15 mouse cellular contexts compared by ENCODE assay signal in the genomic region with DNA sequence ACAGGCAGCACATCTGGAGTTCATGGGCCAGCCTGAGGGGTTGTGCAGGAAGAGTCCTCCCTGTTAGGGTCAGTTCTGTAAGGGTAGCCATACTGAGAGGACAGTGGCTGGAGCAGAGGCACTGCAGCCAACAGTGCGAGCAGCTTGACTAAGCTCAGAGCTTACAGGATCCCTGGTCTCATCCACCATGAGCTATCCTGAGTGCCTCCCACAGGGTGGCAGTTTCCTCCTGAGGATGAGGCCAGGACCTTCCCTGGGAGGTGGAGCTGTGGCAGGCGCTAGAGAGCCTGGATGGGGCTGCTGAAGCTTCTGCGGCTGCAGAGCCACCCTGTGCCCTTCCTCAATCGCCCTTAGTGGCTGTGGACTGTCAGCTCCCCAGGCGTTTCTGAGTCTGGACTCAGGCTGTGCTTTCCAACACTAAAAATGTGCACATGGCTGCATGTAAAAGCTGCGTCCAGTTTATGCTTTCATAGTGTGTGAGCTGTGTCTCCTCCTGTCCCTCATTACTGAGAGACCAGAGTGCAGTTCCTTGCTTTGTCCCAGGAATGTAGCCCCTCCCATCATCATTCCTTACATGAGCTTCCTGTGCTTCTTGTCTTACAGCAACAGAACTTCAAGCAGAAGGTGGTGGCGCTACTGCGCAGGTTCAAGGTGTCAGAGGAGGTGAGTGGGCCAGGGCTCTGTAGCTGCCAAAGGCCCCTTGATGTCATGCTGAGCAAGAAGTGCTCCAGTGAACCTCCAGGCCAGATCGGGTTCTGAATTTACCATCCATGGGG. TPM values are rescaled to one million over a fixed set of nuclear protein-coding genes. Genes with fewer than 3 reads are reported as not detected.
DNase-seq lines count a peak whose midpoint lies in the region; ATAC-seq lines count a peak whose summit lies in the region.
"Had no signal": no experiment of that assay in that cellular context is flagged by ENCODE, and none has a peak within 500 bp of the region (broad histone marks: within the 10 kb centered on the region; RNA-seq: fewer than 3 reads in every experiment).

No protein-coding gene starts in this region.

- ATAC-seq in heart, embryonic 16.5 days (replicated peaks; ENCODE audit: extremely low read depth, insufficient read depth, low FRiP score): no peak
- peak; percentile 29; the same call in 1 of the 2 replicates for ATAC-seq in kidney, embryonic 14.5 days (ENCODE audit: low FRiP score, low TSS enrichment)
- no peak for ATAC-seq in erythroid progenitor cell, adult 5-6 weeks (replicated peaks; ENCODE audit: low FRiP score, poor library complexity, severe bottlenecking)
- ATAC-seq: hindbrain, embryonic 16.5 days; midbrain, embryonic 16.5 days had no signal

- WGBS in heart, embryonic 16.5 days: 31% methylated on average over 9 of the region's 9 CpGs
- 44% methylated on average over 9 of the region's 9 CpGs for WGBS in kidney, embryonic 14.5 days

- H3K4me2 ChIP-seq in heart, embryonic 16.5 days (ENCODE audit: low read depth, low read length): no peak overlapping the region
- H3K4me2 ChIP-seq in kidney, embryonic 14.5 days (replicated peaks; ENCODE audit: low read depth, low read length): no peak overlapping the region
- H3K4me2 ChIP-seq: liver, embryonic 11.5 days had no signal

- peak overlapping the region; percentile 20; the same call in 1 of the 2 replicates for H3K27ac ChIP-seq in heart, embryonic 16.5 days (ENCODE audit: low read length)
- H3K27ac ChIP-seq in kidney, embryonic 14.5 days (ENCODE audit: low read depth, low read length): peak overlapping the region; percentile 30; the same call in 1 of the 2 replicates

- no peaks in the 10 kb centered on the region for H3K27me3 ChIP-seq in heart, embryonic 16.5 days (ENCODE audit: control insufficient read depth, insufficient read depth, low read length)
- H3K27me3 ChIP-seq in kidney, embryonic 14.5 days (ENCODE audit: control insufficient read depth, insufficient read depth, low read length): no peaks in the 10 kb centered on the region
- H3K27me3 ChIP-seq: CH12.LX had no signal

- peak overlapping the region; percentile 38; the same call in 1 of the 2 replicates for H3K9ac ChIP-seq in heart, embryonic 16.5 days (ENCODE audit: low read length)
- 0 out of 2 replicates have a peak overlapping the region, but pooled peaks have one; percentile 13 for H3K9ac ChIP-seq in kidney, embryonic 14.5 days (ENCODE audit: low read depth, low read length)

- no peak for DNase-seq in heart, postnatal 4 days
- peak; percentile 53 for DNase-seq in embryo, embryonic 11 days
- DNase-seq in lung, postnatal 10 days: peak; percentile 43
- no peak for DNase-seq in right cerebral cortex, adult 2 months (ENCODE audit: low spot score in 2 of 2)
- DNase-seq in right cerebral cortex, postnatal 4 days: no peak
- DNase-seq: cerebellum, adult 2 months; retina, postnatal 1 day had no signal

- H3K4me3 ChIP-seq in heart, embryonic 16.5 days (ENCODE audit: low read length): no peak overlapping the region
- no peak overlapping the region for H3K4me3 ChIP-seq in kidney, embryonic 14.5 days (ENCODE audit: low read length)

- no peaks in the 10 kb centered on the region for H3K9me3 ChIP-seq in heart, embryonic 16.5 days (replicated peaks; ENCODE audit: control insufficient read depth, low read length)
- no peaks in the 10 kb centered on the region for H3K9me3 ChIP-seq in kidney, embryonic 14.5 days (ENCODE audit: control insufficient read depth, low read length)

- H3K36me3 ChIP-seq in heart, embryonic 16.5 days (ENCODE audit: control insufficient read depth, insufficient read depth): peaks cover 16% of the 10 kb centered on the region
- peaks cover 62% of the 10 kb centered on the region for H3K36me3 ChIP-seq in kidney, embryonic 14.5 days (ENCODE audit: control insufficient read depth, insufficient read depth, low read length)

- H3K4me1 ChIP-seq in heart, embryonic 16.5 days (ENCODE audit: control insufficient read depth, insufficient read depth, low read length): peaks cover 18% of the 10 kb centered on the region; the same call in 1 of the 2 replicates
- H3K4me1 ChIP-seq in kidney, embryonic 14.5 days (ENCODE audit: control insufficient read depth, insufficient read depth, low read length): peaks cover 6% of the 10 kb centered on the region; the same call in 1 of the 2 replicates

RNA-seq across cellular contexts. Expression of a gene that starts 22.5 kb away (rescaled TPM):
- polyA plus RNA-seq in heart, embryonic 16.5 days (2015; fragmentation: Nextera tagmentation; extraction: Ambion mirVana): not detected in 2 replicates
- under 1 TPM in 1 of 2 experiments, not detected in 1; 0.29 TPM for total RNA-seq in heart, postnatal 4 days (2021)
- polyA plus RNA-seq in kidney, embryonic 14.5 days (2014; fragmentation: Nextera tagmentation; extraction: Ambion mirVana): not detected in 2 replicates
- total RNA-seq in erythroid progenitor cell, adult 5-6 weeks (2015; ENCODE audit: low replicate concordance): not detected in 2 replicates
- not detected in 2 replicates for total RNA-seq in erythroid progenitor cell, adult 5-6 weeks (2017; ENCODE audit: low replicate concordance)
- polyA plus RNA-seq: hindbrain, embryonic 16.5 days; liver, embryonic 11.5 days; midbrain, embryonic 16.5 days; thymus, postnatal 0 days had no signal

RNA-seq across cellular contexts. Expression of a gene that starts 37.5 kb away (rescaled TPM):
- 7.0 and 8.2 TPM in 2 replicates for polyA plus RNA-seq in heart, embryonic 16.5 days (2015; fragmentation: Nextera tagmentation; extraction: Ambion mirVana)
- total RNA-seq in heart, postnatal 4 days (2021): 10 to 100 TPM; 31.8 to 33.4 TPM
- 12.6 and 14.6 TPM in 2 replicates for polyA plus RNA-seq in kidney, embryonic 14.5 days (2014; fragmentation: Nextera tagmentation; extraction: Ambion mirVana)
- 68.3 and 88.3 TPM in 2 replicates for total RNA-seq in erythroid progenitor cell, adult 5-6 weeks (2015; ENCODE audit: low replicate concordance)
- 44.9 and 45.7 TPM in 2 replicates for total RNA-seq in erythroid progenitor cell, adult 5-6 weeks (2017; ENCODE audit: low replicate concordance)

RNA-seq across cellular contexts. Expression of a gene that starts 46.3 kb away (rescaled TPM):
- polyA plus RNA-seq in heart, embryonic 16.5 days (2015; fragmentation: Nextera tagmentation; extraction: Ambion mirVana): 10.8 and 12.1 TPM in 2 replicates
- total RNA-seq in heart, postnatal 4 days (2021): 10 to 100 TPM; 55.2 to 61.3 TPM
- 23.0 and 26.2 TPM in 2 replicates for polyA plus RNA-seq in kidney, embryonic 14.5 days (2014; fragmentation: Nextera tagmentation; extraction: Ambion mirVana)
- 27.2 and 40.4 TPM in 2 replicates for total RNA-seq in erythroid progenitor cell, adult 5-6 weeks (2015; ENCODE audit: low replicate concordance)
- 17.6 and 21.6 TPM in 2 replicates for total RNA-seq in erythroid progenitor cell, adult 5-6 weeks (2017; ENCODE audit: low replicate concordance)

RNA-seq across cellular contexts. Expression of a gene that starts 51.3 kb away (rescaled TPM):
- 38.3 and 42.6 TPM in 2 replicates for polyA plus RNA-seq in heart, embryonic 16.5 days (2015; fragmentation: Nextera tagmentation; extraction: Ambion mirVana)
- 10 to 100 TPM; 38.3 to 40.8 TPM for total RNA-seq in heart, postnatal 4 days (2021)
- polyA plus RNA-seq in kidney, embryonic 14.5 days (2014; fragmentation: Nextera tagmentation; extraction: Ambion mirVana): 38.2 and 75.6 TPM in 2 replicates
- 55.1 and 57.4 TPM in 2 replicates for total RNA-seq in erythroid progenitor cell, adult 5-6 weeks (2015; ENCODE audit: low replicate concordance)
- 172 and 200 TPM in 2 replicates for total RNA-seq in erythroid progenitor cell, adult 5-6 weeks (2017; ENCODE audit: low replicate concordance)

Comparison
In these comparisons a context has a peak if more than half of its experiments do, and no peak if none do; other contexts are left out.
1. DNase-seq: peak in embryo, embryonic 11 days (single experiment) and lung, postnatal 10 days (single experiment); none in heart, postnatal 4 days (single experiment), right cerebral cortex, adult 2 months (0 of 2) and right cerebral cortex, postnatal 4 days (single experiment).